Mouse (Mus musculus) heart, embryonic 15.5 days (tissue): ENCODE measurements around the gene Ift57. TPM values are rescaled to one million over a fixed set of nuclear protein-coding genes. Genes with fewer than 3 reads are reported as not detected.
A peak's percentile ranks its signal among the peaks of the same experiment; 100 is the strongest.

Experiments
- ATAC-seq: fragments of 200-750 bp; cut with Nextera tagmentation; replicated peaks from 2 replicates; pipeline ENCODE4 v1.8.0; 2017; ENCODE audit warnings: low read depth, moderate TSS enrichment; ENCODE audit not compliant: insufficient number of reproducible peaks, insufficient read depth, low FRiP score
- H3K27ac ChIP-seq: fragments of 300-500 bp; sonication (generic); 2 replicates; pipeline ENCODE4 v1.5.1; 2015; ENCODE audit warnings: mild to moderate bottlenecking, inconsistent platforms
- H3K27me3 ChIP-seq: fragments of 300-500 bp; sonication (generic); 2 replicates; pipeline ENCODE4 v1.6.1; 2015; ENCODE audit warnings: inconsistent platforms
- H3K36me3 ChIP-seq: fragments of 300-500 bp; sonication (generic); 2 replicates; pipeline ENCODE4 v1.6.1; 2015; ENCODE audit warnings: mild to moderate bottlenecking, inconsistent platforms
- H3K4me1 ChIP-seq: fragments of 300-500 bp; sonication (generic); replicated peaks from 2 replicates; pipeline ENCODE4 v1.6.1; 2015; ENCODE audit warnings: inconsistent platforms
- H3K4me2 ChIP-seq: fragments of 300-500 bp; sonication (generic); 2 replicates; pipeline ENCODE4 v1.6.1; 2015; ENCODE audit warnings: inconsistent platforms, mild to moderate bottlenecking, moderate library complexity
- H3K4me3 ChIP-seq: fragments of 300-500 bp; sonication (generic); 2 replicates; pipeline ENCODE4 v1.5.1; 2015; ENCODE audit warnings: mild to moderate bottlenecking, inconsistent platforms
- H3K9ac ChIP-seq: fragments of 300-500 bp; sonication (generic); 2 replicates; pipeline ENCODE4 v1.6.1; 2015; ENCODE audit warnings: mild to moderate bottlenecking, inconsistent platforms
- H3K9me3 ChIP-seq: fragments of 300-500 bp; sonication (generic); replicated peaks from 2 replicates; pipeline ENCODE4 v1.6.1; 2016; ENCODE audit warnings: inconsistent platforms
- WGBS: fragments of 180-500 bp; shearing (Covaris S2); methylation state at CpG from one replicate; pipeline ENCODE4 v1.1.7; 2015; ENCODE audit warnings: mixed read lengths; 5-methylcytosine and 5-hydroxymethylcytosine counted together
- polyA plus RNA-seq: library from polyadenylated mRNA; unstranded; fragments of >200 nt; fragmentation: Nextera tagmentation; extraction: Ambion mirVana; gene quantifications from 2 replicates; pipeline ENCODE4 v1.2.1, GENCODE M21; 2015

Ift57 gene
- polyA plus RNA-seq, 1 experiment from 2014 or later: 20.3 TPM

GRCm38 (mm10) chr16:49753318-49753717, 54.3 kb downstream of the Ift57 start:
- WGBS: 53% methylated on average over 3 of the region's 3 CpGs

DNA sequence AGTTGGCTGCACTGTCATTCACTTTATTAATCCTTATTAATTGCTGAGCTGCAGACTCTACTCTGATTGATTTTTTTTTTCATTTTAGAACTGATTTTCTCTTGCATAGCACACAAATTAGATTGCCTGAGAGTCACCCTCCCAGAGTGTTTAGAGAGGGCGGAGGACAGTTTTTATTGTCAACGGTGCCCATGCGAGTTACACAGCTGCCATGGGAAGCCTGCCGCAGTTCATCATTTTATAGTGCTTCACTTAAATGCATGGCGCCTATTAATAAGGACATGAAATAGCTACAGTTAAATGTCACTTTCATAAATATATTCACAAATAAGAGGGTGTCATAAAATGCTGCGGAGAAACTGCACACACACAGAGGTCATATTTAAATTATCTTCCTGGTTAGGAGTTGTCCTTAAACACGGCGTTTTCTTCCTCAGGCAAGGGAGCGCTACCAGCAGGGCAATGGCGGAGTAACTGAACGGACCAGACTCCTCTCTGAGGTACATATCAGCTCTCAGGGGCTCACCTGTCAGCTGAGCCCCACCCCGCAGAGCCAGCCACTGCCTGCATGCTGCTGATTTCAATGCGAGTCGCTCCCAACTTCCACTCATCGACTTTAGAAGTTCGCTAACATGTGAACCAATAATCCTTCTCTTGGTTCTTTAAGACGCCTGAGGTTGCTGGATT, 61.6 kb downstream of the Ift57 start:
- H3K4me3 ChIP-seq: no peak overlapping the region
- no peak for ATAC-seq
- no peaks in the 10 kb centered on the region for H3K27me3 ChIP-seq
- no peak overlapping the region for H3K27ac ChIP-seq
- H3K36me3 ChIP-seq: no peaks in the 10 kb centered on the region
- H3K9me3 ChIP-seq: no peaks in the 10 kb centered on the region
- no peak overlapping the region for H3K9ac ChIP-seq
- H3K4me1 ChIP-seq: no peaks in the 10 kb centered on the region; the same call in 1 of the 2 replicates
- peak overlapping the region; percentile 45 for H3K4me2 ChIP-seq
- WGBS: 58% methylated on average over 17 of the region's 17 CpGs

More at GRCm38 (mm10) chr16:49753318-49753717, 54.3 kb downstream of the Ift57 start:
- H3K9ac ChIP-seq: no peak overlapping the region
- no peaks in the 10 kb centered on the region for H3K9me3 ChIP-seq
- H3K27ac ChIP-seq: no peak overlapping the region
- H3K27me3 ChIP-seq: no peaks in the 10 kb centered on the region
- no peak overlapping the region for H3K4me3 ChIP-seq
- no peaks in the 10 kb centered on the region for H3K36me3 ChIP-seq
- no peak overlapping the region for H3K4me2 ChIP-seq
- no peak for ATAC-seq
- H3K4me1 ChIP-seq: no peaks in the 10 kb centered on the region

GRCm38 (mm10) chr16:49761981-49762380, 62.9 kb downstream of the Ift57 start:
- Histone ChIP-seq H3K36me3 (no peaks in the 10 kb centered on the region), H3K4me3 (no peak overlapping the region), H3K9ac (no peak overlapping the region), H3K9me3 (no peaks in the 10 kb centered on the region), H3K4me1 (no peaks in the 10 kb centered on the region; the same call in 1 of the 2 replicates), H3K27me3 (no peaks in the 10 kb centered on the region), H3K27ac (no peak overlapping the region), H3K4me2 (no peak overlapping the region)
- WGBS: 80% methylated on average over 5 of the region's 5 CpGs
- no peak for ATAC-seq

- no peaks in the 10 kb centered on the region for H3K36me3 ChIP-seq
- H3K4me3 ChIP-seq: no peak overlapping the region
- no peak overlapping the region for H3K4me2 ChIP-seq
- no peaks in the 10 kb centered on the region; the same call in 1 of the 2 replicates for H3K4me1 ChIP-seq
- H3K9me3 ChIP-seq: no peaks in the 10 kb centered on the region
- WGBS: 56% methylated on average over 3 of the region's 3 CpGs
- ATAC-seq: no peak
- H3K9ac ChIP-seq: no peak overlapping the region
- no peaks in the 10 kb centered on the region for H3K27me3 ChIP-seq
- no peak overlapping the region for H3K27ac ChIP-seq
Observed at GRCm38 (mm10) chr16:49766326-49766725, 67.3 kb downstream of the Ift57 start.

DNA sequence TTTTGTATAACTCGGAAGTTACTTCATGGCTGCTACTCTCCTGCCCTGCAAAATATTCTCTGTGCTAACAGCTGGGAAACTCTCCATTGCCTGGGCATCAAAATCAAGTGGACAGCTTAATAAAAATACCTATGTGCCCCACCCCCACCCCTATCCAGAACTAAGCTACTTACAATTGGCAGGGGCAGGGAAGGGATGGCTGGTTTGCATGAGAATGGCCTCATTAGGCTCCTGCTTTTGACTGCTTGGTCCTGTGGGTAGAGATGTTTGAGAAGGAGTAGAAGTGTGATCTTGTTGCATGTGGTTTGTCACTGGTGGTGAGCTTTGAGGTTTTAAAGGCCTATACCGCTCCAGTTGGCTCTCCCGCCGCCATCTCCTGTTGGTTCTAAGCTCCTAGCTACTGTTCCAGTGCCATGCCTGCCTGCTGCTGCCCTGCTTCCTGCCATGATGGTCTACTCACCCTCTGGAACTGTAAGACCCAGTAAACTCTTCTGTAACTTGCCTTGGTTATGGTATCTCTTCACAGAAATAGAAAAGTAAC, 69.5 kb downstream of the Ift57 start:
- Histone ChIP-seq H3K36me3 (no peaks in the 10 kb centered on the region), H3K27me3 (no peaks in the 10 kb centered on the region), H3K9ac (no peak overlapping the region), H3K4me1 (0 out of 2 replicates have a peak, but pooled peaks cover 3% of the 10 kb centered on the region), H3K4me2 (no peak overlapping the region), H3K9me3 (no peaks in the 10 kb centered on the region), H3K4me3 (no peak overlapping the region), H3K27ac (no peak overlapping the region)
- 80% methylated on average over 4 of the region's 4 CpGs for WGBS
- no peak for ATAC-seq

GRCm38 (mm10) chr16:49769831-49770261, 70.8 kb downstream of the Ift57 start:
- Histone ChIP-seq H3K9me3 (no peaks in the 10 kb centered on the region), H3K27ac (no peak overlapping the region; the same call in 1 of the 2 replicates), H3K4me2 (no peak overlapping the region), H3K4me3 (no peak overlapping the region), H3K27me3 (no peaks in the 10 kb centered on the region), H3K9ac (no peak overlapping the region), H3K36me3 (no peaks in the 10 kb centered on the region), H3K4me1 (0 out of 2 replicates have a peak, but pooled peaks cover 3% of the 10 kb centered on the region)
- ATAC-seq: no peak
- WGBS: 52% methylated on average over 2 of the region's 2 CpGs

DNA sequence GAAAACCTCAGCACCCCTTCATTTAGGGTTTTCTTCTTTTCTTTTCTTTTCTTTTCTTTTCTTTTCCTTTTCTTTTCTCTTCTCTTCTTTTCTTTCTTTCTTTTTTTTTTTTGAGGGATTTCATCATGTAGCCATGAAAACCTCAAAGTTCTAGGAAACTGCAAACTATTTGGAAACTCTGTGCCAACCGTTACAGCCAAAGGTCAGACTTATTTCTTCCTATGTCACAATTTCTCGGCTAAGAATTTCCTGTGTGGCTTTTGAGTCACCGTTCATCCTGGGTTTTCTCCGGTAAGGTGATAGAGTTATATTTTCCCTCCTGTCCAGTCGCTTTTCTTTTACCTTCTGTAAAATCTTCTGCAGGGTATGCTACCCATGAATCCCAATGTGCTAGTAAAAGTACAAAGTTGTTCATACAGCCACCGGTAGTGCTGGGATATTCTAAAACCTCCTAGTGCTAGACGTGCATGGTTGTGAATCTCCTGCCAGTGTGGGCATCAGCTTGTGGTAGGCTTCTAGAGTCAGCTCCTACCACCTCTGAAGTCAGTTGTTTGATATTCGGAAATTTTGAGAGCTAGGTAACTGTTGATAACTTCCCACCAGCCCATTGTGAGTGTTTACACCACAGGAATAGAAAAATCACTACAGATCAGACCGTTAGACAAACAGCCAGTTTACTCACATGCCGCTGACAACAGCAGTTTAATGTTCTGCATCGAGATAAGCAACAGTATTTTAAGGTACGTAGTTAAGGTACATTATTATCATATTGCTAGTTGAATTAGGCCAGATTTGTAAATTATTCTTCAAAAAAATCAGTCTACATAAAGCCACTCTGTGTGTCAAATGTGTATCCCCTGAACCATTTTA, 71.5 kb downstream of the Ift57 start:
- no peaks in the 10 kb centered on the region for H3K27me3 ChIP-seq
- no peak overlapping the region for H3K9ac ChIP-seq
- no peaks in the 10 kb centered on the region for H3K9me3 ChIP-seq
- H3K36me3 ChIP-seq: no peaks in the 10 kb centered on the region
- 74% methylated on average over 12 of the region's 12 CpGs for WGBS
- H3K27ac ChIP-seq: no peak overlapping the region; the same call in 1 of the 2 replicates
- no peak overlapping the region for H3K4me2 ChIP-seq
- 0 out of 2 replicates have a peak, but pooled peaks cover 3% of the 10 kb centered on the region for H3K4me1 ChIP-seq
- H3K4me3 ChIP-seq: no peak overlapping the region
- ATAC-seq: no peak

GRCm38 (mm10) chr16:49771609-49772396, 72.8 kb downstream of the Ift57 start:
- H3K9me3 ChIP-seq: no peaks in the 10 kb centered on the region
- no peak overlapping the region for H3K27ac ChIP-seq
- no peaks in the 10 kb centered on the region for H3K36me3 ChIP-seq
- H3K4me2 ChIP-seq: no peak overlapping the region
- 68% methylated on average over 7 of the region's 7 CpGs for WGBS
- no peak for ATAC-seq
- H3K4me3 ChIP-seq: no peak overlapping the region
- no peaks in the 10 kb centered on the region for H3K27me3 ChIP-seq
- H3K4me1 ChIP-seq: 0 out of 2 replicates have a peak, but pooled peaks cover 3% of the 10 kb centered on the region
- no peak overlapping the region for H3K9ac ChIP-seq

DNA sequence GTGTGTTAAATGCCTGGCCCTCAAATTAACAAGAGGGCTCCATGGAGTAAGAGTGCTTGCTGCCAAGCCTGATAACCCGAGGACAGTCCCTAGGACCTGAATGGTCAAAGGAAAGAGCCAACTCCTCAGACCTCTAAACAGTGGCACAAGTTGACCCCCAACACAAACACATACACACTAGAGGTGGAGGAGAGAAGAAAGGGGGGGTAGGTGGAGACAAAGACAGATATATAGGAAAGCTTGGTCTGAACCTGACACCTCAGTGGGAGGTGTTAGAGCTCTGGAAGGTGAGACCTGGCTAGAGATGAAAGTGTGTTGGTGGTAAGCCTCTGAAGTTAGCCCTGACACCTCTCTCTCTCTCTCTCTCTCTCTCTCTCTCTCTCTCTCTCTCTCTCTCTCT, 73.5 kb downstream of the Ift57 start:
- no peak for ATAC-seq
- H3K4me2 ChIP-seq: no peak overlapping the region
- no peak overlapping the region for H3K4me3 ChIP-seq
- H3K9ac ChIP-seq: no peak overlapping the region
- H3K27me3 ChIP-seq: no peaks in the 10 kb centered on the region
- H3K27ac ChIP-seq: no peak overlapping the region
- H3K36me3 ChIP-seq: no peaks in the 10 kb centered on the region
- no peaks in the 10 kb centered on the region for H3K9me3 ChIP-seq
- 38% methylated on average over 1 of the region's 1 CpGs for WGBS
- H3K4me1 ChIP-seq: 0 out of 2 replicates have a peak, but pooled peaks cover 3% of the 10 kb centered on the region

GRCm38 (mm10) chr16:49773068-49773467, 74.0 kb downstream of the Ift57 start:
- Histone ChIP-seq H3K9ac (no peak overlapping the region), H3K9me3 (no peaks in the 10 kb centered on the region), H3K27ac (no peak overlapping the region), H3K4me3 (no peak overlapping the region), H3K27me3 (no peaks in the 10 kb centered on the region), H3K36me3 (no peaks in the 10 kb centered on the region), H3K4me2 (no peak overlapping the region), H3K4me1 (0 out of 2 replicates have a peak, but pooled peaks cover 3% of the 10 kb centered on the region)
- 84% methylated on average over 1 of the region's 1 CpGs for WGBS
- ATAC-seq: no peak
